Mouse (Mus musculus): ENCODE measurements around the gene Anxa6. TPM values are rescaled to one million over a fixed set of nuclear protein-coding genes. Genes with fewer than 3 reads are reported as not detected.

The Anxa6 gene
- total RNA-seq (2012; rRNA removed) (163 and 168 TPM in 2 replicates), total RNA-seq (2014; rRNA removed) (115 and 125 TPM in 2 replicates), polyA plus RNA-seq (2012; ENCODE audit: insufficient read length, low read depth) (162 and 163 TPM in 2 replicates)

DNA sequence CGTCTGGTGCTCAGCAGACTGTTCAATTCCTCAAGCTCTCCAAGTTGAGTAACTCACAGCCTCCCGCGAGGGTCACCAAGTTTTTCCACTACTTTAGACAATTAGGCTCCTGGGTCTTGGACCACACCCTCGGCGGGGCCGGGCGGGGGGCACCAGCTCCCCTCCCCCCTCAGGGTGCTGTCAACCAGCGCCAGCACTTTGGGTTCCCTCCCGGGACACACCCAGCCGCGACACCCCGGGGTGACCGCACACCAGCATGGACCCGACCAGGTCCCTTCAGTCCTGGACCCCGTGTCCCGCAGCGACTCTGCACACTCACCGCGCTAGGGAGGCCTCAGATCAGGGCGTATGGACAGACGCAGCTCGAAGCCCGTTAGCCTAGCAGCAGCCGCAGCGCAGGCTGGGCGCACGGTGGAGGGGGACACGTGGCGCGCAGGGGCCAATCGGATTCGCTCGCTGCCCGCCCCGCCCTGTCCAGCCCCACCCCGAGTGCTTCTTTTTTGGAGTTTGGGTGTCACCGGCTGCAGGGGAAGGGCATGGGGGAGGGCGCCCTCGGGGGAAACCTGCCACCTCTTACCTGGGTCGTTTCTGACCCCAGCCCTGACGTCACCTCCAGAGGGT lies at the start of gene Anxa6:
Gene Anxa6 (minus strand): TSS at position 406 of the 621 bp plus-strand sequence.
- Histone ChIP-seq H3K27ac (ENCODE audit: insufficient read depth, low read depth) (peak within 1 kb of the TSS; percentile 30; the same call in 1 of the 2 replicates), H3K4me3 (replicated peaks in 1 of 3; ENCODE audit: low read depth in 2 of 3, low read length in 2 of 3, poor library complexity in 1 of 3) (peak within 1 kb of the TSS; percentile 72 to 86 (median 86)), H3K9me3 (replicated peaks; ENCODE audit: low read length) (no peaks in the 10 kb centered on the region), H3K79me2 (replicated peaks; ENCODE audit: control insufficient read depth, extremely low read depth, insufficient read depth, poor library complexity, severe bottlenecking) (peaks cover 31% of the 10 kb centered on the region), H3K36me3 (replicated peaks in 1 of 2; ENCODE audit: control insufficient read depth in 1 of 2, insufficient read depth in 1 of 2, low read length in 1 of 2) (peaks cover 0 to 8% of the 10 kb centered on the region in 2 experiments), H3K9ac (ENCODE audit: insufficient read depth, low read depth) (peak within 1 kb of the TSS; percentile 77), H3K27me3 (replicated peaks) (no peaks in the 10 kb centered on the region), H3K4me1 (ENCODE audit: control insufficient read depth in 1 of 2, insufficient read depth in 2 of 2) (peaks cover 23 to 63% of the 10 kb centered on the region in 2 experiments), H3K4me2 (ENCODE audit: insufficient read depth, low read depth, poor library complexity, severe bottlenecking) (peak within 1 kb of the TSS; percentile 97)
- TF ChIP-seq RAD21 (IDR thresholded peaks at IDR 0.05; ENCODE audit: low read depth, low read length): no peak
- no peak for TF ChIP-seq EP300 (IDR thresholded peaks at IDR 0.05; ENCODE audit: low read length)
- TF ChIP-seq SIN3A (IDR thresholded peaks at IDR 0.05; ENCODE audit: low read length): peak; percentile 96
- peak; percentile 49; the same call in 1 of the 2 replicates for TF ChIP-seq ELF1 (IDR thresholded peaks at IDR 0.05; ENCODE audit: low read depth, low read length)
- no peak for TF ChIP-seq E2F4 (IDR thresholded peaks at IDR 0.05; ENCODE audit: insufficient replicate concordance, low read depth, low read length)
- peak; percentile 94 for TF ChIP-seq MAZ (IDR thresholded peaks at IDR 0.05; ENCODE audit: low read depth, low read length)
- TF ChIP-seq POLR2A (IDR thresholded peaks at IDR 0.05; ENCODE audit: low read depth, low read length): peak; percentile 84
- no peak for TF ChIP-seq ZKSCAN1 (IDR thresholded peaks at IDR 0.05; ENCODE audit: borderline replicate concordance, low read depth, low read length)
- peak; percentile 50; the same call in 1 of the 2 replicates for TF ChIP-seq POLR2AphosphoS2 (IDR thresholded peaks at IDR 0.05; ENCODE audit: low read depth, low read length)
- TF ChIP-seq USF1 (IDR thresholded peaks at IDR 0.05; ENCODE audit: low read depth, low read length): peak; percentile 100
- peak; percentile 65; the same call in 1 of the 2 replicates for TF ChIP-seq ETS1 (conservative IDR thresholded peaks at IDR 0.05; ENCODE audit: low read depth, low read length)
- peak; percentile 61; the same call in 1 of the 2 replicates for TF ChIP-seq RCOR1 (conservative IDR thresholded peaks at IDR 0.05; ENCODE audit: low read depth, low read length)
- peak in 1 of 2 experiments; percentile 12; a peak in 1 of 4 replicates for TF ChIP-seq CTCF (conservative IDR thresholded peaks at IDR 0.05 in 1 of 2, IDR thresholded peaks at IDR 0.05 in 1 of 2; ENCODE audit: low read depth in 2 of 2, low read length in 2 of 2)
- peak; percentile 56 for TF ChIP-seq HCFC1 (IDR thresholded peaks at IDR 0.05; ENCODE audit: low read depth, low read length)
- TF ChIP-seq JUND (conservative IDR thresholded peaks at IDR 0.05; ENCODE audit: low read depth, low read length): no peak
- no peak for TF ChIP-seq PAX5 (IDR thresholded peaks at IDR 0.05; ENCODE audit: low read length)
- TF ChIP-seq ZMIZ1 (IDR thresholded peaks at IDR 0.05; ENCODE audit: low read depth, low read length): peak; percentile 89
- TF ChIP-seq MAFK (IDR thresholded peaks at IDR 0.05; ENCODE audit: insufficient replicate concordance, low read length): no peak
- no peak for TF ChIP-seq GABPA (IDR thresholded peaks at IDR 0.05; ENCODE audit: insufficient replicate concordance, low read depth, low read length)
- TF ChIP-seq IRF4 (IDR thresholded peaks at IDR 0.05; ENCODE audit: low read depth, low read length): no peak; the same call in 1 of the 2 replicates
- TF ChIP-seq MEF2A (IDR thresholded peaks at IDR 0.05; ENCODE audit: borderline replicate concordance, low read depth, low read length): 0 out of 2 replicates have a peak, but pooled peaks have one; percentile 74
- TF ChIP-seq UBTF (IDR thresholded peaks at IDR 0.05; ENCODE audit: low read depth, low read length): 0 out of 2 replicates have a peak, but pooled peaks have one; percentile 51
- peak; percentile 26; the same call in 1 of the 2 replicates for TF ChIP-seq BHLHE40 (IDR thresholded peaks at IDR 0.05; ENCODE audit: low read depth, low read length)
- no peak for TF ChIP-seq MYC (IDR thresholded peaks at IDR 0.05; ENCODE audit: low read depth, low read length)
- no peak for TF ChIP-seq SMC3 (IDR thresholded peaks at IDR 0.05; ENCODE audit: low read depth, low read length)
- TF ChIP-seq TBP (conservative IDR thresholded peaks at IDR 0.05; ENCODE audit: low read depth, low read length): 0 out of 2 replicates have a peak, but pooled peaks have one; percentile 45
- peak; percentile 33; the same call in 1 of the 2 replicates for TF ChIP-seq CHD1 (IDR thresholded peaks at IDR 0.05; ENCODE audit: low read depth, low read length)
- no peak for TF ChIP-seq ZC3H11A (IDR thresholded peaks at IDR 0.05; ENCODE audit: low read depth, low read length)
- TF ChIP-seq KAT2A (IDR thresholded peaks at IDR 0.05; ENCODE audit: insufficient replicate concordance, low read length): no peak
- TF ChIP-seq CHD2 (IDR thresholded peaks at IDR 0.05; ENCODE audit: low read length): peak; percentile 71
- no peak for TF ChIP-seq JUN (IDR thresholded peaks at IDR 0.05; ENCODE audit: insufficient read depth, low read depth, low read length)
- peak; percentile 95 for TF ChIP-seq USF2 (conservative IDR thresholded peaks at IDR 0.05; ENCODE audit: low read depth, low read length)
- peak; percentile 77 for TF ChIP-seq NELFE (IDR thresholded peaks at IDR 0.05; ENCODE audit: low read depth, low read length)
- TF ChIP-seq NRF1 (IDR thresholded peaks at IDR 0.05; ENCODE audit: low read depth, low read length): peak; percentile 59
- TF ChIP-seq ZNF384 (IDR thresholded peaks at IDR 0.05; ENCODE audit: low read depth, low read length): no peak
- TF ChIP-seq TCF12 (IDR thresholded peaks at IDR 0.05; ENCODE audit: low read depth, low read length): peak; percentile 80
- TF ChIP-seq MAX (IDR thresholded peaks at IDR 0.05; ENCODE audit: low read length): peak; percentile 97
- TF ChIP-seq MXI1 (IDR thresholded peaks at IDR 0.05; ENCODE audit: low read depth, low read length): peak; percentile 91
- DNase-seq (ENCODE audit: extremely low read depth): peak; percentile 88
- dilution Hi-C loops (cut with MboI; ENCODE audit: extremely low pct_ligation_motif_present, extremely low pct_unique_long_range_greater_than_20kb, low sequenced_read_pairs) (no loop called here), in situ Hi-C loops (cut with MboI; ENCODE audit: low pct_ligation_motif_present, low pct_unique_long_range_greater_than_20kb, low sequenced_read_pairs) (no loop called here)

All from CH12.LX (cell line).